Mouse (Mus musculus) bone marrow macrophage, adult 2 months (primary cell): Measurements from ENCODE around the gene Carmil1.

Experiments used
- CTCF ChIP-seq: IDR thresholded peaks from 2 replicates; pipeline ENCODE4 v1.5.1; 2012; ENCODE audit warnings: low read depth, mild to moderate bottlenecking, low read length, moderate library complexity
- POLR2A ChIP-seq: IDR thresholded peaks from 2 replicates; pipeline ENCODE4 v1.6.1; 2012; ENCODE audit warnings: mild to moderate bottlenecking, low read depth, low read length, borderline replicate concordance

DNA sequence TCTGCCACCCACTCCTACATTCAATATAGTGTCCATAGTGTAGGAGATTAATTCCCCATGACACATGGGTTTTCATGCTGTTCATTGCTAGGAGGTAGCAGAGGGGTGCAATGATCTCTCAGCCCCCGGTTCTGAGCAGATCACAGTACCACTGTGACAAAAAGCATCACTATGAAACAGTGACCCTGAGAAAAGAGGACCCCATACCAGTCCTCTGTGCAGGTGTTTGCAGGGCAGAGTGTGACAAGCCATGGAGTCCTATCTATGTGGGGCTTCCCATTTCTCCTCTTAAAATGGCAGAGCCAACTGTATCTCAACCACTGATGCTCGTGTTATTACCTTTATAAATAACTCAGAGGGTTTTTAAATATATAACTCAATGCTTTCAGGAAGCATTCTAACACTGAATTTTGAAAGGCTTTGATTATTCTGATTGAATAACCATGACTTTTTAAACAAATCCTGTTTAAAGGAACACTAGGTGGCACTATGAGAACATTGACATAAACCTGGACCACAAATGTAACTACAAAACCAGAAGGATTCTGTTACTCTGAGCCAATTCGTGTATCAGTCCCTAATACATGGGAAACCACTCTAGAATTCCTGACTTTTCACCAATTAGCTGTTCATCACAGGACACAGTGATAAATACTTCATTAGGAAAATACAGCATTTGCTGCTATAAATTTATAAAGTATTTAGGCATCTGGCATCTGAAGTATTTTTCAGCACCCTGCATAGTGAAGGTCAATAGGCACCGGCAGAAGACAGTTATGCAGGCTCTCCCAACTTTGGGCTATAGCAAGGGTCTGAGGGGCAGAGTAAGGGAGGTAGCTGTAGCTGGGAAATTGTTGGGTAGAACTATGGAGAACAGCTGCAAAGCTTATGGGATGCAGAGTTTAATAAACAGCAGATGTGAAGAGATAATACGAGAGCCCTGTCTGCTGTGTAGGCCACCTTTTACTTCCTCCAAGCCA, 253.1 kb downstream of the Carmil1 start:
- no peak for TF ChIP-seq POLR2A
- TF ChIP-seq CTCF: no peak
